Mouse (Mus musculus) embryonic facial prominence, embryonic 13.5 days (tissue): ENCODE results near the gene Itgad. TPM values are rescaled to one million over a fixed set of nuclear protein-coding genes. Genes with fewer than 3 reads are reported as not detected.

Experiments
- ATAC-seq: fragments of 200-750 bp; cut with Nextera tagmentation; 2 replicates; pipeline ENCODE4 v1.8.0; 2017; ENCODE audit warnings: low read depth; ENCODE audit not compliant: insufficient number of reproducible peaks, insufficient read depth, low FRiP score, low TSS enrichment
- H3K27ac ChIP-seq: fragments of 300-500 bp; sonication (generic); 2 replicates; pipeline ENCODE4 v1.5.1; 2015; ENCODE audit warnings: moderate library complexity, mild to moderate bottlenecking, inconsistent platforms
- H3K27me3 ChIP-seq: fragments of 300-500 bp; sonication (generic); 2 replicates; pipeline ENCODE4 v1.6.1; 2015; ENCODE audit warnings: mild to moderate bottlenecking, inconsistent platforms
- H3K36me3 ChIP-seq: fragments of 300-500 bp; sonication (generic); 2 replicates; pipeline ENCODE4 v1.6.1; 2015; ENCODE audit warnings: mild to moderate bottlenecking, inconsistent platforms
- H3K4me1 ChIP-seq: fragments of 300-500 bp; sonication (generic); 2 replicates; pipeline ENCODE4 v1.6.1; 2015; ENCODE audit warnings: inconsistent platforms
- H3K4me2 ChIP-seq: fragments of 300-500 bp; sonication (generic); 2 replicates; pipeline ENCODE4 v1.6.1; 2015; ENCODE audit warnings: moderate library complexity, mild to moderate bottlenecking, inconsistent platforms
- H3K4me3 ChIP-seq: fragments of 300-500 bp; sonication (generic); 2 replicates; pipeline ENCODE4 v1.5.1; 2015; ENCODE audit warnings: mild to moderate bottlenecking, inconsistent platforms
- H3K9ac ChIP-seq: fragments of 300-500 bp; sonication (generic); 2 replicates; pipeline ENCODE4 v1.6.1; 2015; ENCODE audit warnings: mild to moderate bottlenecking, inconsistent platforms
- H3K9me3 ChIP-seq: fragments of 300-500 bp; sonication (generic); 2 replicates; pipeline ENCODE4 v1.6.1; 2016; ENCODE audit warnings: inconsistent platforms
- WGBS: fragments of 180-500 bp; shearing (Covaris S2); methylation state at CpG from one replicate; pipeline ENCODE4 v1.1.7; 2015; ENCODE audit warnings: mixed read lengths; 5-methylcytosine and 5-hydroxymethylcytosine counted together
- polyA plus RNA-seq: library from polyadenylated mRNA; unstranded; fragments of >200 nt; fragmentation: Nextera tagmentation; extraction: Ambion mirVana; gene quantifications from 2 replicates; pipeline ENCODE4 v1.2.1, GENCODE M21; 2015

Itgad gene
- polyA plus RNA-seq, 1 experiment from 2014 or later = not detected

- H3K27ac ChIP-seq = no peak overlapping the region
- H3K27me3 ChIP-seq = no peaks in the 10 kb centered on the region
- ATAC-seq = no peak
- no peaks in the 10 kb centered on the region for H3K9me3 ChIP-seq
- H3K4me3 ChIP-seq = no peak overlapping the region
- H3K4me1 ChIP-seq = no peaks in the 10 kb centered on the region
- no peak overlapping the region for H3K9ac ChIP-seq
- no peak overlapping the region for H3K4me2 ChIP-seq
- no peaks in the 10 kb centered on the region for H3K36me3 ChIP-seq
- 77% methylated on average over 6 of the region's 6 CpGs for WGBS
Measured at GRCm38 (mm10) chr7:128180546-128180945, 26.4 kb downstream of the Itgad start.

- no peak overlapping the region for H3K4me2 ChIP-seq
- no peak overlapping the region for H3K27ac ChIP-seq
- WGBS = 91% methylated on average over 10 of the region's 10 CpGs
- H3K9ac ChIP-seq = no peak overlapping the region
- no peaks in the 10 kb centered on the region for H3K4me1 ChIP-seq
- no peak for ATAC-seq
- no peaks in the 10 kb centered on the region for H3K36me3 ChIP-seq
- H3K9me3 ChIP-seq = no peaks in the 10 kb centered on the region
- H3K27me3 ChIP-seq = no peaks in the 10 kb centered on the region
- no peak overlapping the region for H3K4me3 ChIP-seq
Measured at GRCm38 (mm10) chr7:128181691-128182090, 27.5 kb downstream of the Itgad start.

GRCm38 (mm10) chr7:128201607-128202006, 47.4 kb downstream of the Itgad start:
- Histone ChIP-seq H3K4me1 (peaks cover 5% of the 10 kb centered on the region; the same call in 1 of the 2 replicates), H3K36me3 (no peaks in the 10 kb centered on the region), H3K27me3 (no peaks in the 10 kb centered on the region; the same call in 1 of the 2 replicates), H3K9me3 (no peaks in the 10 kb centered on the region), H3K9ac (no peak overlapping the region), H3K4me2 (no peak overlapping the region), H3K4me3 (no peak overlapping the region), H3K27ac (no peak overlapping the region)
- 86% methylated on average over 9 of the region's 9 CpGs for WGBS
- no peak for ATAC-seq

- Histone ChIP-seq H3K27me3 (no peaks in the 10 kb centered on the region; the same call in 1 of the 2 replicates), H3K27ac (no peak overlapping the region), H3K4me2 (no peak overlapping the region), H3K4me3 (no peak overlapping the region), H3K4me1 (peaks cover 5% of the 10 kb centered on the region; the same call in 1 of the 2 replicates), H3K9ac (no peak overlapping the region), H3K36me3 (no peaks in the 10 kb centered on the region), H3K9me3 (no peaks in the 10 kb centered on the region)
- no peak for ATAC-seq
- 88% methylated on average over 9 of the region's 9 CpGs for WGBS
Measured at GRCm38 (mm10) chr7:128203071-128203470, 48.9 kb downstream of the Itgad start.

GRCm38 (mm10) chr7:128204179-128204578, 50.0 kb downstream of the Itgad start:
- 87% methylated on average over 8 of the region's 8 CpGs for WGBS
- Histone ChIP-seq H3K27me3 (no peaks in the 10 kb centered on the region; the same call in 1 of the 2 replicates), H3K4me1 (peaks cover 5% of the 10 kb centered on the region; the same call in 1 of the 2 replicates), H3K9me3 (no peaks in the 10 kb centered on the region), H3K4me3 (no peak overlapping the region), H3K36me3 (no peaks in the 10 kb centered on the region), H3K4me2 (no peak overlapping the region), H3K9ac (no peak overlapping the region), H3K27ac (no peak overlapping the region)
- no peak for ATAC-seq

- no peaks in the 10 kb centered on the region; the same call in 1 of the 2 replicates for H3K27me3 ChIP-seq
- H3K9me3 ChIP-seq = no peaks in the 10 kb centered on the region
- peaks cover 5% of the 10 kb centered on the region; the same call in 1 of the 2 replicates for H3K4me1 ChIP-seq
- no peak overlapping the region for H3K4me2 ChIP-seq
- H3K27ac ChIP-seq = no peak overlapping the region
- ATAC-seq = no peak
- 79% methylated on average over 18 of the region's 18 CpGs for WGBS
- no peaks in the 10 kb centered on the region for H3K36me3 ChIP-seq
- H3K9ac ChIP-seq = no peak overlapping the region
- H3K4me3 ChIP-seq = no peak overlapping the region
Measured at GRCm38 (mm10) chr7:128205695-128206094, 51.5 kb downstream of the Itgad start.

GRCm38 (mm10) chr7:128206152-128206551, 52.0 kb downstream of the Itgad start, which contains the start of gene Cox6a2:
TSS of gene Cox6a2 (minus strand) at chr7:128206387.
- no peak within 1 kb of the TSS for H3K9ac ChIP-seq
- no peaks in the 10 kb centered on the region; the same call in 1 of the 2 replicates for H3K27me3 ChIP-seq
- WGBS = 86% methylated on average over 6 of the region's 6 CpGs
- no peak within 1 kb of the TSS for H3K4me2 ChIP-seq
- no peaks in the 10 kb centered on the region for H3K9me3 ChIP-seq
- no peaks in the 10 kb centered on the region for H3K36me3 ChIP-seq
- H3K4me1 ChIP-seq = peaks cover 5% of the 10 kb centered on the region; the same call in 1 of the 2 replicates
- no peak for ATAC-seq
- no peak within 1 kb of the TSS for H3K4me3 ChIP-seq
- no peak within 1 kb of the TSS for H3K27ac ChIP-seq

GRCm38 (mm10) chr7:128208187-128208586, 54.0 kb downstream of the Itgad start:
- H3K9ac ChIP-seq = no peak overlapping the region
- no peak overlapping the region for H3K4me2 ChIP-seq
- H3K36me3 ChIP-seq = no peaks in the 10 kb centered on the region
- H3K4me1 ChIP-seq = peaks cover 5% of the 10 kb centered on the region; the same call in 1 of the 2 replicates
- H3K27me3 ChIP-seq = no peaks in the 10 kb centered on the region; the same call in 1 of the 2 replicates
- WGBS = 7% methylated on average over 4 of the region's 4 CpGs
- H3K27ac ChIP-seq = no peak overlapping the region
- H3K9me3 ChIP-seq = no peaks in the 10 kb centered on the region
- no peak overlapping the region for H3K4me3 ChIP-seq
- no peak for ATAC-seq

- no peaks in the 10 kb centered on the region for H3K36me3 ChIP-seq
- no peak overlapping the region for H3K9ac ChIP-seq
- WGBS = 47% methylated on average over 3 of the region's 3 CpGs
- H3K4me3 ChIP-seq = no peak overlapping the region
- H3K9me3 ChIP-seq = no peaks in the 10 kb centered on the region
- H3K4me1 ChIP-seq = peaks cover 3% of the 10 kb centered on the region; the same call in 1 of the 2 replicates
- no peak overlapping the region for H3K27ac ChIP-seq
- ATAC-seq = no peak
- H3K27me3 ChIP-seq = no peaks in the 10 kb centered on the region; the same call in 1 of the 2 replicates
- H3K4me2 ChIP-seq = no peak overlapping the region
Measured at GRCm38 (mm10) chr7:128209826-128210225, 55.6 kb downstream of the Itgad start.

- Histone ChIP-seq H3K27me3 (no peaks in the 10 kb centered on the region), H3K4me1 (no peaks in the 10 kb centered on the region)
Measured at GRCm38 (mm10) chr7:128219952-128220351, 65.8 kb downstream of the Itgad start.

GRCm38 (mm10) chr7:128220936-128221335, 66.8 kb downstream of the Itgad start:
- Histone ChIP-seq H3K4me2 (no peak overlapping the region), H3K4me1 (no peaks in the 10 kb centered on the region), H3K27me3 (no peaks in the 10 kb centered on the region), H3K27ac (no peak overlapping the region), H3K9me3 (no peaks in the 10 kb centered on the region), H3K4me3 (no peak overlapping the region), H3K36me3 (no peaks in the 10 kb centered on the region), H3K9ac (no peak overlapping the region)
- no peak for ATAC-seq
- 84% methylated on average over 3 of the region's 3 CpGs for WGBS

More at GRCm38 (mm10) chr7:128219952-128220351, 65.8 kb downstream of the Itgad start:
- H3K4me3 ChIP-seq = no peak overlapping the region
- no peaks in the 10 kb centered on the region for H3K9me3 ChIP-seq
- H3K9ac ChIP-seq = no peak overlapping the region
- H3K4me2 ChIP-seq = no peak overlapping the region
- H3K36me3 ChIP-seq = no peaks in the 10 kb centered on the region
- 78% methylated on average over 4 of the region's 4 CpGs for WGBS
- no peak overlapping the region for H3K27ac ChIP-seq
- no peak for ATAC-seq

- Histone ChIP-seq H3K4me2 (no peak overlapping the region), H3K4me3 (no peak overlapping the region), H3K27ac (no peak overlapping the region), H3K4me1 (peaks cover 11% of the 10 kb centered on the region; the same call in 1 of the 2 replicates), H3K27me3 (no peaks in the 10 kb centered on the region), H3K9me3 (no peaks in the 10 kb centered on the region), H3K36me3 (peaks cover 14% of the 10 kb centered on the region; the same call in 1 of the 2 replicates), H3K9ac (no peak overlapping the region)
- WGBS = 42% methylated on average over 8 of the region's 8 CpGs
- ATAC-seq = no peak
Measured at GRCm38 (mm10) chr7:128231741-128232140, 77.6 kb downstream of the Itgad start.
